Mouse (Mus musculus) heart, postnatal 0 days (tissue): ENCODE results near the gene Dnah1.

Experiments
- CTCF ChIP-seq: IDR thresholded peaks from 2 replicates; pipeline ENCODE4 v1.5.1; 2016; ENCODE audit warnings: antibody characterized with exemption, control low read depth, low read depth
- EP300 ChIP-seq: IDR thresholded peaks from 2 replicates; pipeline ENCODE4 v1.6.1; 2016; ENCODE audit warnings: antibody characterized with exemption, low read depth

DNA sequence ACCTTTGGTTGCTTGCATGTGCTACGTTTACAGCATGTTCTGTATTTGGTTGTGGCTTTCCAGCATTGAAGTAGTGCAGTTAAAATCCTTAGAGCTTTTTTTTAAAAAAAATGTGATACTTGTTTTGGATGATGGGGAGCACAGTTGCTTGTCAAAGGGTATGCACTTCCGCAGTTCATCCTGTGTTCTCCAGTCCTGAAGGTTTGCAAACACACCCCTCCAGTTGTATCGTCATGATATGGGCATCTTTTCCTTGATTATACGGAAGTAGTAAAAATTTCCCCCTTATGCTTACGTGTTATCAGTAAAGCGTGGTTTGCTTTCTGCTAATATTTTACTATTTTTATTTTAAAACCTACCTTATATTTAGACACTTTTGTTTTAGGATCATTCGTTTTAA lies 13.7 kb upstream of the Dnah1 start:
- TF ChIP-seq CTCF: no peak
- no peak for TF ChIP-seq EP300
